Mouse (Mus musculus): ENCODE data around the gene Jph4. TPM values are rescaled to one million over a fixed set of nuclear protein-coding genes. Genes with fewer than 3 reads are reported as not detected.
A peak's percentile ranks its signal among the peaks of the same experiment; 100 is the strongest.

The Jph4 gene
- polyA plus RNA-seq, 1 experiment: 3.6 TPM

GRCm38 (mm10) chr14:55095263-55095662 lies 21.5 kb downstream of the Jph4 start:
- H3K9ac ChIP-seq (ENCODE audit: low read depth, poor library complexity, severe bottlenecking): peak overlapping the region; percentile 67
- no peaks in the 10 kb centered on the region for H3K9me3 ChIP-seq (replicated peaks; ENCODE audit: control insufficient read depth, insufficient read depth, low read length, poor library complexity, severe bottlenecking)
- H3K27ac ChIP-seq (ENCODE audit: insufficient read depth, low read length): peak overlapping the region; percentile 27
- peak overlapping the region; percentile 91 for H3K4me3 ChIP-seq (ENCODE audit: low read depth, low read length)
- peaks cover 6% of the 10 kb centered on the region for H3K4me1 ChIP-seq (ENCODE audit: control insufficient read depth, insufficient read depth, low read length)
- H3K27me3 ChIP-seq (ENCODE audit: control insufficient read depth, insufficient read depth, low read length, poor library complexity, severe bottlenecking): no peaks in the 10 kb centered on the region
- peaks cover 9% of the 10 kb centered on the region for H3K36me3 ChIP-seq (ENCODE audit: control insufficient read depth, insufficient read depth, low read length, poor library complexity, severe bottlenecking)
- TF ChIP-seq POLR2A (IDR thresholded peaks at IDR 0.05; ENCODE audit: insufficient read depth, low read length): no peak
- no peak for TF ChIP-seq CTCF (IDR thresholded peaks at IDR 0.05; ENCODE audit: low read depth, low read length)
- no peak for TF ChIP-seq EP300 (IDR thresholded peaks at IDR 0.05; ENCODE audit: insufficient read depth, low read depth, low read length)

GRCm38 (mm10) chr14:55094704-55095231 lies 22.0 kb downstream of the Jph4 start, which contains the start of gene Thtpa:
TSS of gene Thtpa (plus strand) at chr14:55094784.
- H3K9ac ChIP-seq (ENCODE audit: low read depth, poor library complexity, severe bottlenecking): peak within 1 kb of the TSS; percentile 67
- H3K4me3 ChIP-seq (ENCODE audit: low read depth, low read length): peak within 1 kb of the TSS; percentile 91
- H3K27ac ChIP-seq (ENCODE audit: insufficient read depth, low read length): peak within 1 kb of the TSS; percentile 52
- peaks cover 6% of the 10 kb centered on the region for H3K4me1 ChIP-seq (ENCODE audit: control insufficient read depth, insufficient read depth, low read length)
- H3K36me3 ChIP-seq (ENCODE audit: control insufficient read depth, insufficient read depth, low read length, poor library complexity, severe bottlenecking): peaks cover 9% of the 10 kb centered on the region
- H3K9me3 ChIP-seq (replicated peaks; ENCODE audit: control insufficient read depth, insufficient read depth, low read length, poor library complexity, severe bottlenecking): no peaks in the 10 kb centered on the region
- TF ChIP-seq POLR2A (IDR thresholded peaks at IDR 0.05; ENCODE audit: insufficient read depth, low read length) (peak; percentile 41), EP300 (IDR thresholded peaks at IDR 0.05; ENCODE audit: insufficient read depth, low read depth, low read length) (no peak)
- H3K27me3 ChIP-seq (ENCODE audit: control insufficient read depth, insufficient read depth, low read length, poor library complexity, severe bottlenecking): no peaks in the 10 kb centered on the region

- no peaks in the 10 kb centered on the region for H3K9me3 ChIP-seq (replicated peaks; ENCODE audit: control insufficient read depth, insufficient read depth, low read length, poor library complexity, severe bottlenecking)
- no peak overlapping the region; the same call in 1 of the 2 replicates for H3K27ac ChIP-seq (ENCODE audit: insufficient read depth, low read length)
- H3K9ac ChIP-seq (ENCODE audit: low read depth, poor library complexity, severe bottlenecking): peak overlapping the region; percentile 67; the same call in 1 of the 2 replicates
- H3K36me3 ChIP-seq (ENCODE audit: control insufficient read depth, insufficient read depth, low read length, poor library complexity, severe bottlenecking): peaks cover 6% of the 10 kb centered on the region; the same call in 1 of the 2 replicates
- H3K4me3 ChIP-seq (ENCODE audit: low read depth, low read length): 0 out of 2 replicates have a peak overlapping the region, but pooled peaks have one; percentile 8
- H3K27me3 ChIP-seq (ENCODE audit: control insufficient read depth, insufficient read depth, low read length, poor library complexity, severe bottlenecking): no peaks in the 10 kb centered on the region
- H3K4me1 ChIP-seq (ENCODE audit: control insufficient read depth, insufficient read depth, low read length): peaks cover 6% of the 10 kb centered on the region
- TF ChIP-seq CTCF (IDR thresholded peaks at IDR 0.05; ENCODE audit: low read depth, low read length) (no peak), POLR2A (IDR thresholded peaks at IDR 0.05; ENCODE audit: insufficient read depth, low read length) (no peak), EP300 (IDR thresholded peaks at IDR 0.05; ENCODE audit: insufficient read depth, low read depth, low read length) (no peak)
Measured at GRCm38 (mm10) chr14:55093927-55094326, 22.8 kb downstream of the Jph4 start.

GRCm38 (mm10) chr14:55092011-55092577 lies 24.6 kb downstream of the Jph4 start, which contains the start of gene Zfhx2:
TSS of gene Zfhx2 (minus strand) at chr14:55092324.
- peak within 1 kb of the TSS; percentile 72 for H3K9ac ChIP-seq (ENCODE audit: low read depth, poor library complexity, severe bottlenecking)
- peak within 1 kb of the TSS; percentile 73 for H3K27ac ChIP-seq (ENCODE audit: insufficient read depth, low read length)
- peaks cover 6% of the 10 kb centered on the region for H3K4me1 ChIP-seq (ENCODE audit: control insufficient read depth, insufficient read depth, low read length)
- no peaks in the 10 kb centered on the region for H3K9me3 ChIP-seq (replicated peaks; ENCODE audit: control insufficient read depth, insufficient read depth, low read length, poor library complexity, severe bottlenecking)
- TF ChIP-seq CTCF (IDR thresholded peaks at IDR 0.05; ENCODE audit: low read depth, low read length): no peak
- TF ChIP-seq EP300 (IDR thresholded peaks at IDR 0.05; ENCODE audit: insufficient read depth, low read depth, low read length): no peak
- peak; percentile 51 for TF ChIP-seq POLR2A (IDR thresholded peaks at IDR 0.05; ENCODE audit: insufficient read depth, low read length)
- peak within 1 kb of the TSS; percentile 81 for H3K4me3 ChIP-seq (ENCODE audit: low read depth, low read length)
- H3K36me3 ChIP-seq (ENCODE audit: control insufficient read depth, insufficient read depth, low read length, poor library complexity, severe bottlenecking): no peaks in the 10 kb centered on the region
- no peaks in the 10 kb centered on the region for H3K27me3 ChIP-seq (ENCODE audit: control insufficient read depth, insufficient read depth, low read length, poor library complexity, severe bottlenecking)

- Histone ChIP-seq H3K4me3 (ENCODE audit: low read depth, low read length) (peak overlapping the region; percentile 81), H3K9me3 (replicated peaks; ENCODE audit: control insufficient read depth, insufficient read depth, low read length, poor library complexity, severe bottlenecking) (no peaks in the 10 kb centered on the region), H3K9ac (ENCODE audit: low read depth, poor library complexity, severe bottlenecking) (peak overlapping the region; percentile 72), H3K27me3 (ENCODE audit: control insufficient read depth, insufficient read depth, low read length, poor library complexity, severe bottlenecking) (no peaks in the 10 kb centered on the region), H3K4me1 (ENCODE audit: control insufficient read depth, insufficient read depth, low read length) (peaks cover 7% of the 10 kb centered on the region), H3K27ac (ENCODE audit: insufficient read depth, low read length) (peak overlapping the region; percentile 73), H3K36me3 (ENCODE audit: control insufficient read depth, insufficient read depth, low read length, poor library complexity, severe bottlenecking) (no peaks in the 10 kb centered on the region)
- TF ChIP-seq EP300 (IDR thresholded peaks at IDR 0.05; ENCODE audit: insufficient read depth, low read depth, low read length): no peak
Measured at GRCm38 (mm10) chr14:55091209-55091865, 25.4 kb downstream of the Jph4 start.
